Mouse (Mus musculus) myocyte (in vitro differentiated cells): ENCODE results near the gene Gm21987. TPM values are rescaled to one million over a fixed set of nuclear protein-coding genes. Genes with fewer than 3 reads are reported as not detected.

Source experiments
- H3K27me3 ChIP-seq: one replicate; pipeline ENCODE4 v1.6.1; 2011; ENCODE audit not compliant: control insufficient read depth, insufficient read depth, insufficient read length
- H3K36me3 ChIP-seq: one replicate; pipeline ENCODE4 v1.6.1; 2011; ENCODE audit not compliant: control insufficient read depth, insufficient read depth
- H3K4me2 ChIP-seq: one replicate; pipeline ENCODE4 v1.6.1; 2011; ENCODE audit warnings: low read depth, control low read depth
- H3K4me3 ChIP-seq: one replicate; pipeline ENCODE4 v1.5.1; 2011; ENCODE audit warnings: mild to moderate bottlenecking, control low read depth, moderate library complexity
- H3K79me2 ChIP-seq: one replicate; pipeline ENCODE4 v1.6.1; 2011; ENCODE audit not compliant: control insufficient read depth, insufficient read depth
- H3ac ChIP-seq: one replicate; pipeline ENCODE4 v1.6.1; 2011; ENCODE audit not compliant: control insufficient read depth, insufficient read length
- CEBPB ChIP-seq: IDR thresholded peaks from 2 replicates; pipeline ENCODE4 v1.6.1; 2011; ENCODE audit warnings: mild to moderate bottlenecking, moderate library complexity; ENCODE audit not compliant: poor library complexity, insufficient read depth, severe bottlenecking
- E2F4 ChIP-seq: IDR thresholded peaks from one replicate; pipeline ENCODE4 v1.6.1; 2011; ENCODE audit warnings: mild to moderate bottlenecking, control low read depth, moderate library complexity; ENCODE audit not compliant: insufficient read depth
- MAX ChIP-seq: IDR thresholded peaks from one replicate; pipeline ENCODE4 v1.6.1; 2011; ENCODE audit warnings: low read depth, mild to moderate bottlenecking, control low read depth
- MYOD1 ChIP-seq, 3 experiments: IDR thresholded peaks; one replicate each; pipeline ENCODE4 v1.6.1; 2011; ENCODE audit warnings: control low read depth in 2 of 3, low read depth in 2 of 3, mild to moderate bottlenecking in 2 of 3, moderate library complexity in 1 of 3; ENCODE audit not compliant: insufficient read length in 2 of 3, control insufficient read depth in 1 of 3
- MYOG ChIP-seq, 3 experiments: IDR thresholded peaks; one replicate each; pipeline ENCODE4 v1.6.1; 2011; ENCODE audit warnings: control low read depth in 2 of 3, low read depth in 2 of 3, mild to moderate bottlenecking in 2 of 3; ENCODE audit not compliant: insufficient read length in 2 of 3, control insufficient read depth in 1 of 3, insufficient read depth in 1 of 3
- POLR2A ChIP-seq: IDR thresholded peaks from one replicate; pipeline ENCODE4 v1.6.1; 2011; ENCODE audit warnings: low read depth, mild to moderate bottlenecking, control low read depth, moderate library complexity; ENCODE audit not compliant: insufficient read length
- POLR2AphosphoS2 ChIP-seq: IDR thresholded peaks from one replicate; pipeline ENCODE4 v1.6.1; 2011; ENCODE audit warnings: low read depth, control low read depth; ENCODE audit not compliant: insufficient read length
- REST ChIP-seq: IDR thresholded peaks from one replicate; pipeline ENCODE4 v1.6.1; 2011; ENCODE audit warnings: mild to moderate bottlenecking, control low read depth, moderate library complexity; ENCODE audit not compliant: insufficient read depth, insufficient read length
- SRF ChIP-seq: IDR thresholded peaks from one replicate; pipeline ENCODE4 v1.6.1; 2011; ENCODE audit warnings: low read depth; ENCODE audit not compliant: control insufficient read depth, insufficient read length
- TCF12 ChIP-seq: IDR thresholded peaks from one replicate; pipeline ENCODE4 v1.6.1; 2011; ENCODE audit warnings: mild to moderate bottlenecking, control low read depth; ENCODE audit not compliant: poor library complexity, insufficient read depth, severe bottlenecking
- TCF3 ChIP-seq: IDR thresholded peaks from one replicate; pipeline ENCODE4 v1.6.1; 2011; ENCODE audit warnings: low read depth, control low read depth; ENCODE audit not compliant: insufficient read length
- USF1 ChIP-seq: IDR thresholded peaks from one replicate; pipeline ENCODE4 v1.6.1; 2011; ENCODE audit warnings: low read depth, mild to moderate bottlenecking, control low read depth, moderate library complexity
- polyA plus RNA-seq: library from polyadenylated mRNA; unstranded; fragments of >200 nt; fragmentation: generic; extraction: Trizol; gene quantifications from one replicate; pipeline ENCODE4 v1.2.1, GENCODE M21; 2012; ENCODE audit warnings: missing spikeins

Gm21987 gene
- polyA plus RNA-seq, 1 experiment, result 0.16 TPM

DNA sequence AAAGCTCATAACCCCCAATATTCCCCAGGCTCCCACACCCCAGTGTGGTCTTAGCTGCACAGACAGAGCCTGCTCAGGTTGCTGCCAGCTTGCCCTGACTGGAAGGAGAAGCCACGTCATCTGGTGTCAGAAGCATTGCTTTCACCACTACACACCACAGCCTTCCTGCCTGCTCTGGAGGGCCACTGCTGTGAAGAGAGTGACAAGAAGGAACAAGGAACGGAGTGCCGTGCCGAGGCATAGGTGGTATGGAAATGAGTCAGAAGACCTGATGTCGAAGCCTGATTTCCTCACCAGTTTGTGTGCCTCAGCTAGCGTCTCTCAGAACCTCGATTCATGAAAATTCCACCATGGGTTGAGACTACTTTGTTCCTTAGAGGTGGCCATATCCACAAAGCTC lies 56.8 kb downstream of the Gm21987 start:
- H3K36me3 ChIP-seq, result no peaks in the 10 kb centered on the region
- TF ChIP-seq MAX (no peak), USF1 (no peak), E2F4 (no peak), CEBPB (no peak), SRF (no peak), POLR2A (no peak), MYOD1 (IDR thresholded peaks at IDR 0.05; ENCODE audit: control insufficient read depth in 1 of 3, insufficient read length in 2 of 3, low read depth in 2 of 3) (no peak), MYOG (IDR thresholded peaks at IDR 0.05; ENCODE audit: control insufficient read depth in 1 of 3, insufficient read depth in 1 of 3, insufficient read length in 2 of 3, low read depth in 2 of 3) (no peak), TCF12 (no peak), TCF3 (no peak), REST (no peak), POLR2AphosphoS2 (no peak)
- H3K4me3 ChIP-seq, result no peak overlapping the region
- no peak overlapping the region for H3ac ChIP-seq
- H3K79me2 ChIP-seq, result no peaks in the 10 kb centered on the region
- no peak overlapping the region for H3K4me2 ChIP-seq
- H3K27me3 ChIP-seq, result no peaks in the 10 kb centered on the region

DNA sequence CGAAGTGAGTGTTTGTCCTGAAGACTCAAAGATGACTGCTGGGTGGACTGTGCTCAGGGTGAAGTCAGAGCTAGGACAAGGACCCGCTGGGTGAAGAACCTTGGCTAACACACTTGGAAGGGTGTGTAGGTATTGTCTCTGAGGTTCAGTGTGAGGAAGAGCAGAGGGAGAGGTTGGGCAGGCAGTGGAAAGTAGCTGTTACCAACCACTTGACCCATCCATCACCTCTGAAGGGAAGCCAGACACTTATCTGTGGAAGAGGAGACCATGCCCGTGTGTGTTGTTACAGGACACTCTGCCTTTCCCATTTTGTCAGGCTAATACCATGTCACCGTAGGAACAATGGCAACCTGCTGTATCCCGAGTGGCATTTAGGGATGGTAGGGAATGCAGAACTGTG lies 59.5 kb downstream of the Gm21987 start:
- H3K27me3 ChIP-seq, result no peaks in the 10 kb centered on the region
- H3K4me3 ChIP-seq, result no peak overlapping the region
- no peak overlapping the region for H3K4me2 ChIP-seq
- H3K79me2 ChIP-seq, result no peaks in the 10 kb centered on the region
- TF ChIP-seq POLR2A, result no peak
- TF ChIP-seq POLR2AphosphoS2, result no peak
- TF ChIP-seq TCF12, result no peak
- TF ChIP-seq MYOG (IDR thresholded peaks at IDR 0.05; ENCODE audit: control insufficient read depth in 1 of 3, insufficient read depth in 1 of 3, insufficient read length in 2 of 3, low read depth in 2 of 3), result no peak
- no peak for TF ChIP-seq SRF
- TF ChIP-seq MYOD1 (IDR thresholded peaks at IDR 0.05; ENCODE audit: control insufficient read depth in 1 of 3, insufficient read length in 2 of 3, low read depth in 2 of 3), result no peak
- no peak for TF ChIP-seq E2F4
- TF ChIP-seq MAX, result no peak
- TF ChIP-seq CEBPB, result no peak
- no peak for TF ChIP-seq TCF3
- no peak for TF ChIP-seq USF1
- TF ChIP-seq REST, result no peak
- H3K36me3 ChIP-seq, result no peaks in the 10 kb centered on the region
- H3ac ChIP-seq, result no peak overlapping the region

- no peak overlapping the region for H3K4me2 ChIP-seq
- H3K27me3 ChIP-seq, result no peaks in the 10 kb centered on the region
- no peak overlapping the region for H3ac ChIP-seq
- H3K36me3 ChIP-seq, result no peaks in the 10 kb centered on the region
- no peak overlapping the region for H3K4me3 ChIP-seq
- TF ChIP-seq MAX (no peak), MYOD1 (IDR thresholded peaks at IDR 0.05; ENCODE audit: control insufficient read depth in 1 of 3, insufficient read length in 2 of 3, low read depth in 2 of 3) (no peak), USF1 (no peak), POLR2A (no peak), SRF (no peak), E2F4 (no peak), REST (no peak), POLR2AphosphoS2 (no peak), MYOG (IDR thresholded peaks at IDR 0.05; ENCODE audit: control insufficient read depth in 1 of 3, insufficient read depth in 1 of 3, insufficient read length in 2 of 3, low read depth in 2 of 3) (no peak), TCF3 (no peak), CEBPB (no peak), TCF12 (no peak)
- H3K79me2 ChIP-seq, result no peaks in the 10 kb centered on the region
Observed at GRCm38 (mm10) chr16:38406708-38407107, 59.9 kb downstream of the Gm21987 start.

DNA sequence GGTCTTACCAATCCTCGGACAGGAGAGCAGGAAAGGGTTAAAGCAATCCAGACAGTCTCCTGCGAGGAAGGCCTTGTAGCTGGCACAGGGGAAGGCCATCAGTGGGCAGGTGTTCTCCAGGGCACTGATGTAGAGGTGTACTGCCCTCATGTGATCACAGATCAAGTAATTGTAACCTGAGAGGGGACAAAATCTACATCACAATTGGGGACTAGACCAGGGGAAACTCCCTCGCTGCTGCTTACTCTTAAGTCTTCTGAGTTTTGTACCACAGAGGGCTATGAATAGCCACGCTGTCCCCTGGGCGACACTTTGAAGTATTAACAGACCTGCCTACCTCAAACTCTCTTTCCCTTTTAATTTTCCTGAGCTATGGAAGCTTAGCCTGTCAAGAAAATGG lies 60.7 kb downstream of the Gm21987 start:
- TF ChIP-seq SRF, result no peak
- TF ChIP-seq POLR2AphosphoS2, result no peak
- TF ChIP-seq MYOD1 (IDR thresholded peaks at IDR 0.05; ENCODE audit: control insufficient read depth in 1 of 3, insufficient read length in 2 of 3, low read depth in 2 of 3), result no peak
- no peak for TF ChIP-seq TCF3
- TF ChIP-seq CEBPB, result no peak
- TF ChIP-seq E2F4, result no peak
- no peak for TF ChIP-seq USF1
- TF ChIP-seq REST, result no peak
- no peak for TF ChIP-seq MYOG (IDR thresholded peaks at IDR 0.05; ENCODE audit: control insufficient read depth in 1 of 3, insufficient read depth in 1 of 3, insufficient read length in 2 of 3, low read depth in 2 of 3)
- TF ChIP-seq TCF12, result no peak
- TF ChIP-seq MAX, result no peak
- no peaks in the 10 kb centered on the region for H3K36me3 ChIP-seq
- no peak overlapping the region for H3ac ChIP-seq
- H3K27me3 ChIP-seq, result no peaks in the 10 kb centered on the region
- H3K4me3 ChIP-seq, result no peak overlapping the region
- no peak overlapping the region for H3K4me2 ChIP-seq
- H3K79me2 ChIP-seq, result no peaks in the 10 kb centered on the region
